Mouse (Mus musculus) testis, adult 2 months (tissue): ENCODE results near the gene Arhgef3.

Source experiments
- CTCF ChIP-seq: fragments of 200-500 bp; IDR thresholded peaks from 2 replicates; pipeline ENCODE4 v1.5.1; 2012; ENCODE audit warnings: low read depth, mild to moderate bottlenecking, inconsistent platforms, low read length, moderate library complexity; ENCODE audit not compliant: control insufficient read depth, insufficient read depth, insufficient replicate concordance
- POLR2A ChIP-seq: fragments of 200-500 bp; IDR thresholded peaks from 2 replicates; pipeline ENCODE4 v1.6.1; 2012; ENCODE audit warnings: low read depth, mild to moderate bottlenecking, inconsistent platforms, low read length, moderate library complexity; ENCODE audit not compliant: control insufficient read depth

GRCm38 (mm10) chr14:27277259-27277658 is 162.6 kb downstream of the Arhgef3 start:
- TF ChIP-seq POLR2A (no peak), CTCF (no peak)
